Mouse (Mus musculus) layer of hippocampus, adult 2 months (tissue): ENCODE data around the gene Patz1. TPM values are rescaled to one million over a fixed set of nuclear protein-coding genes. Genes with fewer than 3 reads are reported as not detected.

ENCODE experiments used
- DNase-seq, 2 experiments: peaks; one replicate each; pipeline ENCODE4 v3.0.0; 2022; ENCODE audit warnings: low spot score in 2 of 2
- H3K27ac ChIP-seq: fragments of 200-600 bp; 2 replicates; pipeline ENCODE4 v1.8.1; 2022
- H3K4me3 ChIP-seq: fragments of 200-600 bp; 2 replicates; pipeline ENCODE4 v1.8.1; 2022; ENCODE audit warnings: mild to moderate bottlenecking
- CTCF ChIP-seq: fragments of 200-600 bp; conservative IDR thresholded peaks from 2 replicates; pipeline ENCODE4 v1.8.1; 2022; ENCODE audit warnings: antibody characterized with exemption, mild to moderate bottlenecking, moderate library complexity
- total RNA-seq, 2 experiments: library from RNA; stranded (reverse); gene quantifications; 2 replicates each; pipeline ENCODE4 v1.2.3; 2021

Patz1 gene
- total RNA-seq, 2 experiments from 2014 or later: 55.5 to 56.6 TPM

- TF ChIP-seq CTCF: no peak
- H3K4me3 ChIP-seq: no peak overlapping the region
- no peak for DNase-seq
- peak overlapping the region; percentile 34; the same call in 1 of the 2 replicates for H3K27ac ChIP-seq
Measured at GRCm38 (mm10) chr11:3296056-3296455, 7.4 kb downstream of the Patz1 start.

GRCm38 (mm10) chr11:3297871-3298812 is 9.5 kb downstream of the Patz1 start:
- Histone ChIP-seq H3K27ac (no peak overlapping the region), H3K4me3 (no peak overlapping the region)
- DNase-seq: no peak
- TF ChIP-seq CTCF: no peak

GRCm38 (mm10) chr11:3298813-3299185 is 10.1 kb downstream of the Patz1 start:
- DNase-seq: no peak
- Histone ChIP-seq H3K4me3 (no peak overlapping the region), H3K27ac (no peak overlapping the region)
- TF ChIP-seq CTCF: no peak

GRCm38 (mm10) chr11:3301075-3301474 is 12.4 kb downstream of the Patz1 start:
- Histone ChIP-seq H3K27ac (no peak overlapping the region), H3K4me3 (no peak overlapping the region)
- DNase-seq: no peak
- TF ChIP-seq CTCF: no peak

- peak overlapping the region; percentile 55; the same call in 1 of the 2 replicates for H3K27ac ChIP-seq
- DNase-seq: peak in 1 of 2 experiments; percentile 21
Measured at GRCm38 (mm10) chr11:3302385-3302784, 13.7 kb downstream of the Patz1 start.

GRCm38 (mm10) chr11:3302792-3303191 is 14.1 kb downstream of the Patz1 start:
- no peak overlapping the region for H3K4me3 ChIP-seq
- no peak for TF ChIP-seq CTCF
- DNase-seq: no peak
- H3K27ac ChIP-seq: peak overlapping the region; percentile 55

More at GRCm38 (mm10) chr11:3302385-3302784, 13.7 kb downstream of the Patz1 start:
- TF ChIP-seq CTCF: no peak
- H3K4me3 ChIP-seq: no peak overlapping the region

GRCm38 (mm10) chr11:3305821-3306220 is 17.1 kb downstream of the Patz1 start:
- DNase-seq: no peak
- no peak for TF ChIP-seq CTCF
- H3K27ac ChIP-seq: no peak overlapping the region
- no peak overlapping the region for H3K4me3 ChIP-seq

GRCm38 (mm10) chr11:3307875-3308274 is 19.2 kb downstream of the Patz1 start:
- DNase-seq: no peak
- Histone ChIP-seq H3K27ac (no peak overlapping the region), H3K4me3 (no peak overlapping the region)
- no peak for TF ChIP-seq CTCF

- no peak overlapping the region for H3K4me3 ChIP-seq
- no peak overlapping the region for H3K27ac ChIP-seq
- no peak for DNase-seq
- TF ChIP-seq CTCF: no peak
Measured at GRCm38 (mm10) chr11:3309884-3310283, 21.2 kb downstream of the Patz1 start.

GRCm38 (mm10) chr11:3310789-3311585 is 22.3 kb downstream of the Patz1 start:
- DNase-seq: no peak
- no peak overlapping the region for H3K4me3 ChIP-seq
- no peak overlapping the region for H3K27ac ChIP-seq
- no peak for TF ChIP-seq CTCF

- DNase-seq: no peak
- Histone ChIP-seq H3K4me3 (no peak overlapping the region), H3K27ac (no peak overlapping the region)
- TF ChIP-seq CTCF: no peak
Measured at GRCm38 (mm10) chr11:3311586-3312347, 23.1 kb downstream of the Patz1 start.

GRCm38 (mm10) chr11:3313294-3313693 is 24.6 kb downstream of the Patz1 start:
- TF ChIP-seq CTCF: no peak
- no peak overlapping the region for H3K4me3 ChIP-seq
- H3K27ac ChIP-seq: no peak overlapping the region
- DNase-seq: no peak
